Mouse (Mus musculus): Measurements from ENCODE around the gene Stap2. TPM values are rescaled to one million over a fixed set of nuclear protein-coding genes. Genes with fewer than 3 reads are reported as not detected.
A peak's percentile ranks its signal among the peaks of the same experiment; 100 is the strongest.

Stap2 gene
- polyA plus RNA-seq, 1 experiment from 2014 or later, result 5.1 TPM

DNA sequence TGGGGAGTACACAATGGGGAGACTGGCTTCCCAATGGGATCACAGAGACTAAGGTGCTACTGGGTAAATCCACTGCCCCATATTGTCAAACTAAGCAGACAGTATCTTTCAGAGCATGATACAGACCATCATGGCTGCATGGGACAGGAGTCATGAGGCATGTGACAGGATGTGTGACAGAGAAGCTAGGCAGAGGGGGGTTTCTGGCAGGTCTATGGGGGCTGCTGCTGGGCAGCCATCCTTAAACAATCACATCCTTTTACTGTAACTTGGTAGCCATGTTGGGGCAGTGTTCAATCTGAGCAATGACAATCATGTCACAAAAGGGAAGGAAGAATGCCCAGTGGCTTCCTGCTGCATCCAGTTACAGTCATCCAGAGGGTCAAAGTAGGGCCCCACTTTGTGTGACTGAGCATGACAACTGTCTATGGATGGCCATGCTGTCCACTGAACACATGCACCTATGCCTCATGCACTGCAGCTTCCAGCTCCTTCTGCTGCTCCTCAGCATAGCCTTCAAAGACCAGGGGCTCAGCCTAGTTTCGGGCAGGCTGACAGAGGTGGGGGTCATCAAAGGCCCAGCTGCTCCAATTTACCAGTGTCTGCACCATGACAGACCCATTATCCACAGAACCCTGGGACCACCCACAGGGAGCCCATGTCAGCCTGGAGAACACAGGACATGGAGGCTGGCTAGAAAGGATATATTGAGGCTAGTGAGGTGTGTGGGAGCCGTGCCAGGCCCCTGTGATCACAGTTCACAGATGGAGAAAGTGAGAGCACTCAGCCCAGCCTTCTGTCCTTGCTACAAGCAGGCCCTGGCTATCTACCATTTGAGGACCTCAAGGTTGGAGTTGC, 17.0 kb upstream of the Stap2 start:
- DNase-seq, result no peak
- peak overlapping the region; percentile 45 for H3K27ac ChIP-seq (replicated peaks; ENCODE audit: low read depth, low read length)

DNA sequence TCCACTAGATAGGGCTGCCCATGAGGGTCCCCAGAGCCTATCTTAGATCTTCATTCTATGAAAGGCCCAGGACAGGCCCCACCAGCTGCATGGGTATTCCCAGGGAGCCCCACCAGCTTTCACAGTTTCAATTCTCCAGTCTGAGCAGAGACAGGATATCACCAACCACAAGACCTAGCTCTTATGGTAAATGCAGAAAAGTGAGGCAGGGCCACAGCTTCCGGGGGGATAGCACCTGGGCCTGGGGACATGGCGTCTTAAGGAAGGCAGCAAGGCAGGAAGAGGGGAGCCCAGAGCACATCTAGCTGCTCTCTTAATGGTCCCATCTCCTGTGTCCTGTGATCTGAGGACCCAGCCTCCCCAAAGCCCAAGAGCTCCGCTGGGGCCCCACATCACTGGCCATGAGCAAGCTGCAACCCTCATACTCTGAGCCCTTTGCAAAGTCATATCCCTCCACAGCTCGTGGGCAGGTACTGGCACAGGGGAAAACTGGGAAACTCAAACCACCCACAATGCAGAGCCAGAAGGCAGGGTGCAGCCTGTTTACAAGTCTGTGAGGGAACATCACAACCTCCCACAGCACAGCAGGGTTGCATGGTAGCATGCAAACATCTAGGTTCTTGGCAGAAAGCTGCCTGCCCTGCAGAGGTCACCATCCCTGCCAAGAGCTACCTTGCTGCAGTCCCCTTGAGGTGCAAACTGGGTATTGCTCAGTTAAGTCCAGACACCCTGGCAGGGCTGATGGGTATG, 16.0 kb upstream of the Stap2 start:
- Histone ChIP-seq H3K4me2 (ENCODE audit: low read length) (no peak overlapping the region), H3K4me3 (replicated peaks; ENCODE audit: low read depth, low read length) (no peak overlapping the region), H3K27me3 (ENCODE audit: control insufficient read depth, insufficient read depth, low read length) (no peaks in the 10 kb centered on the region), H3K9ac (replicated peaks; ENCODE audit: low read length) (no peak overlapping the region), H3K4me1 (ENCODE audit: control insufficient read depth, insufficient read depth, low read length) (peaks cover 6% of the 10 kb centered on the region; the same call in 1 of the 2 replicates), H3K36me3 (ENCODE audit: control insufficient read depth, insufficient read depth, low read length) (peaks cover 41% of the 10 kb centered on the region), H3K9me3 (ENCODE audit: control insufficient read depth, low read length) (no peaks in the 10 kb centered on the region), H3K27ac (replicated peaks; ENCODE audit: low read depth, low read length) (peak overlapping the region; percentile 55)
- WGBS, result 86% methylated on average over 4 of the region's 4 CpGs
- ATAC-seq (ENCODE audit: low FRiP score, low TSS enrichment) (no peak), DNase-seq (no peak)

More for the DNA sequence above, 17.0 kb upstream of the Stap2 start:
- Histone ChIP-seq H3K4me3 (replicated peaks; ENCODE audit: low read depth, low read length) (no peak overlapping the region), H3K27me3 (ENCODE audit: control insufficient read depth, insufficient read depth, low read length) (no peaks in the 10 kb centered on the region), H3K4me2 (ENCODE audit: low read length) (no peak overlapping the region), H3K4me1 (ENCODE audit: control insufficient read depth, insufficient read depth, low read length) (peaks cover 6% of the 10 kb centered on the region; the same call in 1 of the 2 replicates), H3K9me3 (ENCODE audit: control insufficient read depth, low read length) (no peaks in the 10 kb centered on the region), H3K36me3 (ENCODE audit: control insufficient read depth, insufficient read depth, low read length) (peaks cover 31% of the 10 kb centered on the region), H3K9ac (replicated peaks; ENCODE audit: low read length) (no peak overlapping the region)
- 40% methylated on average over 2 of the region's 2 CpGs for WGBS
- ATAC-seq (ENCODE audit: low FRiP score, low TSS enrichment), result no peak

DNA sequence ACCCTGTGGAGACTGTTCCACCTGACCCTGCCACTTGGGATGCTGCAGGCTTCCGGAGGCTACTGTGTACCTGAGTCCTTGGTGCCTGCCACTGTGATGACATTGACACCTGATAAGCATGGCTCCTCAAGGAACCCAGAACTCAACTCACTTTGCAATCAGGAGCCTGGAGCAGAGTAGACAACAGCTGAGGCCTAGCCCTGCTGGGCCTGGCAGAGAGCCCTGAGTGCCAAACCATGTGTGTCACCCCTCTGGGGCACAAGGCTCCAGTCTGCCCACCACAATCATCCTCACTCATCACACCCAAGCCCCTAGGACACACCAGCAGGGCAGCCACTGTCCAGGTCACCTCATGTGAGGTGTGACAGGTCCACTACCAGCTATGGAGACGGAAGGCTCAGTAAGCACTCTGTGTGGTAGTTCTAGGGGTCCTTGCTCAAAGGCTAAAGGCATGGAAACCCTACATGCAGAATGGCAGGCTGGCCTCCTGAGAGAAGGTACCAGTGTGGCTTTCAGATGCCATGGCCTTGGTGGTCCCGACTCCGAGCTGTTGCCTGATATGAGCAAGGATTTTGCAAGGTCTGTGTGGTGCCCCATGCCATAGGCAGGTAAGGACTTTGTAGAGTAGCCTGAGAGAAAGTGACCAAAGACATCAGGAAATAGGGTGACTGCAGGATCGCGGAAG, 15.2 kb upstream of the Stap2 start:
- H3K4me2 ChIP-seq (ENCODE audit: low read length), result no peak overlapping the region
- no peaks in the 10 kb centered on the region for H3K9me3 ChIP-seq (ENCODE audit: control insufficient read depth, low read length)
- no peaks in the 10 kb centered on the region for H3K27me3 ChIP-seq (ENCODE audit: control insufficient read depth, insufficient read depth, low read length)
- peaks cover 49% of the 10 kb centered on the region for H3K36me3 ChIP-seq (ENCODE audit: control insufficient read depth, insufficient read depth, low read length)
- WGBS, result 88% methylated on average over 6 of the region's 6 CpGs
- no peak for DNase-seq
- no peak overlapping the region for H3K9ac ChIP-seq (replicated peaks; ENCODE audit: low read length)
- H3K4me3 ChIP-seq (replicated peaks; ENCODE audit: low read depth, low read length), result no peak overlapping the region
- no peak for ATAC-seq (ENCODE audit: low FRiP score, low TSS enrichment)
- peak overlapping the region; percentile 55 for H3K27ac ChIP-seq (replicated peaks; ENCODE audit: low read depth, low read length)
- H3K4me1 ChIP-seq (ENCODE audit: control insufficient read depth, insufficient read depth, low read length), result peaks cover 6% of the 10 kb centered on the region; the same call in 1 of the 2 replicates

DNA sequence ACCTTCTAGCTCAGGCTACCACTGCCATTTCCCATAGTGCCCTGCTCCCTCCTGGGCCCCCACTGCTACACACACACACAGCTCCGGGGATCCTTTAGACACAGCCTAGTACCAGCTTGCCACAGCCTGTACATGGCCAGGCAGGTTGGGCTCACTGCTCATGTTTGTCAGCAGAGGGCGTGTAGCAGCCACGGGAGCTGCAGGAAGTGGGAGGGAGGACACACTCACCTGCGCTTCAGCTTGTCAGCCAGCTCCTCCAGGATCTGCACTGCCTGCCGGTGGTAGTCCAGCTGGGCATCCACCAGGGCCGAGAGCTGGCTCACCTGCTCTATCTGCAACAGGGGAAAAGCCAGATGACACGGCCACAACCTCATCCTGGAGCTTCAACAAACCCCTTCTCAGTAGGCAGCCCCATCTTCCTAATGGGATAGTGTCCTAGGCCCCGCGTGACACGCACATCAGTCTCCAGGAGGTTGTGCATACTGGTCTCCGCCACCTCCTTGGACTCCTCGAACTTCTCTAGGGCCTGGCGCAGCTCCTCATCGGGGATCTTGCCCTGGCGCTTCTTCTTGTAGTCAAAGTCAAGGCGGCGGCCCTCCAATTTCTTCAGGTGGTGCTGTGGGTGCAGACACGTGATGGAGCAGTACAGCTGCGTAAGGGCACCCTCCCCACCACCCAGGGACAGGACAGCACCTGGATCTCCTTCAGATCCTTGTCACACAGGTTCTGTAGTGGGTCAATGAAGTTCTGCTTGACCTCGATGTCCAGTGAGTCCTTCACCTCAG, 13.2 kb upstream of the Stap2 start:
- Histone ChIP-seq H3K9ac (replicated peaks; ENCODE audit: low read length) (no peak overlapping the region), H3K36me3 (ENCODE audit: control insufficient read depth, insufficient read depth, low read length) (peaks cover 60% of the 10 kb centered on the region), H3K4me3 (replicated peaks; ENCODE audit: low read depth, low read length) (no peak overlapping the region), H3K4me1 (ENCODE audit: control insufficient read depth, insufficient read depth, low read length) (peaks cover 6% of the 10 kb centered on the region; the same call in 1 of the 2 replicates), H3K27me3 (ENCODE audit: control insufficient read depth, insufficient read depth, low read length) (no peaks in the 10 kb centered on the region), H3K27ac (replicated peaks; ENCODE audit: low read depth, low read length) (peak overlapping the region; percentile 32; the same call in 1 of the 2 replicates), H3K4me2 (ENCODE audit: low read length) (no peak overlapping the region), H3K9me3 (ENCODE audit: control insufficient read depth, low read length) (no peaks in the 10 kb centered on the region)
- WGBS, result 77% methylated on average over 20 of the region's 20 CpGs
- DNase-seq, result peak; percentile 48
- ATAC-seq (ENCODE audit: low FRiP score, low TSS enrichment), result 0 out of 2 replicates have a peak, but pooled peaks have one; percentile 7

DNA sequence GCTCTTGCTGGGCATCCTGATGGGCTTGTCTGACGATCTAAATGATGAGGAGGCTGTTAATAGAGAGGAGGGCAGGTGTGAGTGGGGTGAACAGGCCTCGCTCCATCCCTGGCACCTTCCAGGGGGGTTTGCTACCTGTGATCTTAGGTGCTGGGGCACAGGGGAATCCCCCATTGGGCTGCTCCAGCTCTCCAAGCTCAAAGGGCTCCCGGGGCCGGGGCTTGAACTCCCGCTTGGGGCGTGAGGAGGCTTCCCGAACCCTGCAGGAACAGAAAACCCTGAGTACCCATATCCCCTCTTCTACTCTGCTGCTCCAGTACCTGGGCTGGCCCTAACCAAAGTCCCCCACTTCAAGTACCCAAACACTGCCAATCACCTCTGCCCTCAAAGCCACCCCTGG, 12.5 kb upstream of the Stap2 start:
- 88% methylated on average over 7 of the region's 7 CpGs for WGBS

DNA sequence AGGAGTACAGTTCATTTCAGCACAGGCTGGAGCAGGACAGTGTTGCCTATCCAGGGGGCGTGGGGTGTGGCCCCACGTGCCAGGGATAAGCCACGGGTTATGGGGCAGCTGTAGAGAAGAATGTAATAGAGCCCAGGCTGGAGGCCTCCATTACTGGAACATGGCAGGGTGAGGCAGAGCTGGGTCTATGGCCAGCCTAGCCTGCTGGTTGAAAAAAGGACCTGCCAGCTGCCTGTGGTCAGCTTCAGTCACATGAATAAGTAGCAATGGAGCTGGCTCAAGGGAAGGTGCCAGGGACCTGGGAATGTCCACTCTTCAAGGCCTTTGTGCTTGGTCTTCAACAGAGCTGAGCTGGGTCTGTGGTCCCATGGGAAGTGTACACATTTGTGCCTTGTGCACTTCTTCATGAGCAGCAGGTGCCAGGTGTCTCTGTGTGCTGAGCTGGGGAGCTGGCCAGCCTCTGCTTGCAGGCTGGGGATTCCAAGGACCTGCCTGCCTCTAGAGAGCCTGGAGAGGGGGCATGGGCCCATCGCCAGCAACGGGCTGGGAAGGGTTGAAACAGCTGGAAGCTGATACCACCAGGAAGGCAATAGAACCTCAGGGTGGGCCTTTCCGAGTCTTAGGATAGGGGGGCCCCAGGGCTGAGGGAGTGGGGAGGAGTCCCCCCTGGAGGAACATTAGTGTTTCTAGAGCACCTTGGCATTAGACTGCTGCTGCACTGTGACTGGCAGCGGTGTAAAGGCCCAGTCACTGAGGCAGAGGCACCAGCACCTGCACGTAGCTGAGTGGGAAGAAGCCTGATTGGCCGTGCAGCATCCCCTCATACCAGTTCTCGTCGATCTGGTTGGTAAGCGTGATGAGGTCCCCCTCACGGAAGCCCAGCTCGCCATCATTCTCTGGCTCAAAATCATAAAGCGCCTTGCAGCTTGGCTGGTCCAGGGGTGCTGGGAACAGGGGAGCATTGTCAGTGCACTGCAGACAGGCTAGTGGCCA, 11.7 kb upstream of the Stap2 start:
- no peak overlapping the region for H3K4me3 ChIP-seq (replicated peaks; ENCODE audit: low read depth, low read length)
- 86% methylated on average over 15 of the region's 15 CpGs for WGBS

More for the DNA sequence above, 12.5 kb upstream of the Stap2 start:
- Histone ChIP-seq H3K27me3 (ENCODE audit: control insufficient read depth, insufficient read depth, low read length) (no peaks in the 10 kb centered on the region), H3K4me2 (ENCODE audit: low read length) (no peak overlapping the region), H3K9ac (replicated peaks; ENCODE audit: low read length) (no peak overlapping the region), H3K9me3 (ENCODE audit: control insufficient read depth, low read length) (no peaks in the 10 kb centered on the region), H3K4me3 (replicated peaks; ENCODE audit: low read depth, low read length) (no peak overlapping the region), H3K27ac (replicated peaks; ENCODE audit: low read depth, low read length) (0 out of 2 replicates have a peak overlapping the region, but pooled peaks have one; percentile 49), H3K4me1 (ENCODE audit: control insufficient read depth, insufficient read depth, low read length) (peaks cover 6% of the 10 kb centered on the region; the same call in 1 of the 2 replicates), H3K36me3 (ENCODE audit: control insufficient read depth, insufficient read depth, low read length) (peaks cover 66% of the 10 kb centered on the region)
- DNase-seq, result no peak
- no peak for ATAC-seq (ENCODE audit: low FRiP score, low TSS enrichment)

DNA sequence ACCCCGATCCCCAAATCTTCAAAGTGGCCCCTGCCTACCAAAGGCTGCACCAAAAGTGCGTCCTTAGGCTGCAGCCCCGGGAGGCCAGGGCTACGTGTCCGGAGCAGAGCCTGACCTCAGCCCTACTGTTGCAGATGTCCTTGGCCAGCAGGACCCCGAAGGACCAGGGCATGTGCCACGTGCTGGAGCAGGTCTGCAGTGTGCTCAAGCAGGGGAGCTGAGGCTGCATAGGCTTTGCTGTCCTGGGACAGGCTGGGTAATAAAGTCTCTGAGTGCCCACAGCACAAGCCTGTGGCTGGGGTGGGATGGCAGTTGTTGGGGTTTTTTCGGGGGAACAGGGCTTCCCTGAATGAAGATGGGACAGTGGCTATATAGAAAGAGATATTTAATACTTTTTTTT, 11.0 kb upstream of the Stap2 start:
- peaks cover 79% of the 10 kb centered on the region for H3K36me3 ChIP-seq (ENCODE audit: control insufficient read depth, insufficient read depth, low read length)
- ATAC-seq (ENCODE audit: low FRiP score, low TSS enrichment), result no peak

More for the DNA sequence above, 11.7 kb upstream of the Stap2 start:
- Histone ChIP-seq H3K4me1 (ENCODE audit: control insufficient read depth, insufficient read depth, low read length) (no peaks in the 10 kb centered on the region), H3K9ac (replicated peaks; ENCODE audit: low read length) (no peak overlapping the region), H3K9me3 (ENCODE audit: control insufficient read depth, low read length) (no peaks in the 10 kb centered on the region), H3K36me3 (ENCODE audit: control insufficient read depth, insufficient read depth, low read length) (peaks cover 72% of the 10 kb centered on the region), H3K4me2 (ENCODE audit: low read length) (no peak overlapping the region), H3K27ac (replicated peaks; ENCODE audit: low read depth, low read length) (no peak overlapping the region), H3K27me3 (ENCODE audit: control insufficient read depth, insufficient read depth, low read length) (no peaks in the 10 kb centered on the region)
- DNase-seq (no peak), ATAC-seq (ENCODE audit: low FRiP score, low TSS enrichment) (no peak)

More for the DNA sequence above, 11.0 kb upstream of the Stap2 start:
- Histone ChIP-seq H3K27ac (replicated peaks; ENCODE audit: low read depth, low read length) (no peak overlapping the region), H3K4me1 (ENCODE audit: control insufficient read depth, insufficient read depth, low read length) (peaks cover under 1% of the 10 kb centered on the region; the same call in 1 of the 2 replicates), H3K27me3 (ENCODE audit: control insufficient read depth, insufficient read depth, low read length) (no peaks in the 10 kb centered on the region), H3K9me3 (ENCODE audit: control insufficient read depth, low read length) (no peaks in the 10 kb centered on the region), H3K4me2 (ENCODE audit: low read length) (no peak overlapping the region), H3K4me3 (replicated peaks; ENCODE audit: low read depth, low read length) (no peak overlapping the region), H3K9ac (replicated peaks; ENCODE audit: low read length) (no peak overlapping the region)
- WGBS, result 88% methylated on average over 8 of the region's 8 CpGs
- DNase-seq, result no peak

Measured in midbrain, embryonic 14.5 days (tissue).